Mouse (Mus musculus): Measurements from ENCODE around the gene Olfr136.

The Olfr136 gene

GRCm38 (mm10) chr17:38329531-38329930, at the start of gene Olfr136:
TSS of gene Olfr136 (plus strand) at chr17:38329831.
- no peak for DNase-seq (ENCODE audit: low read depth)

- DNase-seq (ENCODE audit: low read depth), result no peak
Observed at GRCm38 (mm10) chr17:38307470-38307869, 22.2 kb upstream of the Olfr136 start, which contains the start of gene Olfr137. TSS of gene Olfr137 (minus strand) at chr17:38307570.

All from c-Kit-positive CD71-negative TER-119-negative erythroid progenitor cells, embryonic 14.5 days (primary cell).